Mouse (Mus musculus) activated CD4-positive, CD25-positive, alpha-beta regulatory T cell (primary cell): ENCODE results near the gene Spred2. TPM values are rescaled to one million over a fixed set of nuclear protein-coding genes. Genes with fewer than 3 reads are reported as not detected.

Experiments
- polyA plus RNA-seq, 2 experiments: library from polyadenylated mRNA; unstranded; fragments of 100-300 nt; shearing (Covaris generic); gene quantifications; one replicate each; pipeline ENCODE4 v1.2.1; 2017

Gene Spred2
- 1 to 10 TPM; 4.6 to 8.1 TPM for polyA plus RNA-seq

DNA sequence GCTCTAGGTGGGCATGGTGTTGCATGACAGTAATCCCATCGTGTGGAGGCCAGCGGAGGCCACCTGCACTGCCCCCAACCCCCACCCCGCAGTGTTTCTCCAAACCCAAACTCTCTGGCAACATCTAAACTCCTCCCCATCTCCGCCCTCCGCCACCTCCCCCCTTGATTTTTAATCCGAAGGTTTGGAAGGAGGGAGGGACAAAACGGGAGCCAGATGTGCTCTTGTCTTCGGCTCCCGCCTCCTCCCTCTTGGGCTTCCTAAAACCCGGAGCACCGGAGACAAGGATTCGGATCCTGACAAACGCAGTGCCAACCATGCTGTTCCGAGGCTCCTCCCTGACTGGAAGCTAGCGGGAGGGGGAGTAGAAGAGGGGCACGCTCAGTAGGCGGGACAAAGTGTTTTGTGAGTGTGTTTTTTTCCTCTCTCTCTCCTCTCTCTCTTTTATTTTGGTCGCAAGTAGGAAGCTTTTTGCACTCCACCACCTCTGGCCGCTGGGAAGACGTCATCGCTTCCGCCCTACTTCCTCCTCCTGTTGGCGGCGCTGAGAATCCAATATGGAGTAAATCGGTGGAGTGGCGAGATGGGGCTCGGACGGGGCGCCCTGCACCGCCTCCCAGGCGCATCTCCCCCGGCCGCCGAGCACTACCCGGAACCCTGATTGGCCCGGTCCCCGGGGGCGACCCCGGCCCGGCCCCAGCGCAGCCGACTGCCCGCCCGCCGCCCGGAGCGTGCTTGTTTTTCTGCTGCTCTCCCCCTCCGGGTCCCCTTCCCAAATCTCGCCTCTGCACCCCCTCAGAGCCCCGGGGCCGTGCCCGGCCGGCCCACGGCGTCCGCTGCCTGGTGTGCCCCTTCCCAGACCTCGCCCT, at the start of gene Spred2:
Gene Spred2, plus strand, starts transcription at position 488 of the 869 bp plus-strand sequence.

Other genes starting within 250 kb of the Spred2 start
- 100 to 1,000 TPM; 176 to 209 TPM for gene Actr2, start 188.5 kb downstream of the Spred2 start, polyA plus RNA-seq